Mouse (Mus musculus) cerebellum, postnatal 25 days (tissue): ENCODE results near the gene Btbd8.

Experiments
- DNase-seq, 2 experiments: peaks; one replicate each; pipeline ENCODE4 v3.0.0; 2021; ENCODE audit warnings: mixed read lengths in 2 of 2

The Btbd8 gene

DNA sequence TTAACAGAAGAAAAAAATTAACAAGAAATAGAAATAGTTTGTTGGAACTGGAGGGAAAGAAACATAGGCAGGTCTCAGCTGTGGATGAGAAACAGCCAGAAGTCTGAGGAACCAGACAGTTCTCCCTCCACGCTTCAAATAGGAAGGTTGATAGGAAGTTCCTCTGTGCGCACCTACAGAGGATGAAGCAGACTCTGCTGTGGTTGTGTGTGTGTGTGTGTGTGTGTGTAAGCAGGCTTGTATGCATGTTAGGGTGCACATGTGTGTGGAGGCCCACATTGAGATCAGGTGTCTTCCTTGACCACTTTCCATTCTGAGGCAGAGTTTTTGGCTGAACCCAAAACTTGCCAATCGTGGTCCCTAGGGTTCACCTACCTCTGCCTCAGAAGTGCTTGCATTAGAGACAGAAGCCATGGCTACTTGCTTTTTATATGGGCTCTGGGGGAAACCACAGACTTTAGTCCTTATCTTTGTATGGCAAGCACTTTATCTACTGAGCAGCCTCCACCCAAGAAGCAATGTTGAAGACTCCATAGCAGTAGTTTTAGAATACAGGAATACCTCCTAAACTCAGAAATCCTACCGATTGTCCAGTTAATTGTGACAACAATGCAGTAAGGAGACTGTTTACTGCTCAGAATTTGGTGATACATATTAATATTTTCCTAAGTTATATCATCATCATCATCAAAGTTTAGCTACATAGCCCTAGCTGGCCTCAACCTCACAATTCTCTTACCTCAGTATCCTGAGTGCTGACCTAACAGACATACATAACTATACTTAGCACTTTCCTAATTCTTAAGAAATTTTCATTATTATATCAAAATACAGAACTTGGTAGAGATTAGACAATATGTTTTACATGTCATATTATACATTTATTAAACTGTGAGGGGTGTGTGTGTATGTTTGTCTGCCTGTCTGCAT lies 24.6 kb downstream of the Btbd8 start:
- no peak for DNase-seq

DNA sequence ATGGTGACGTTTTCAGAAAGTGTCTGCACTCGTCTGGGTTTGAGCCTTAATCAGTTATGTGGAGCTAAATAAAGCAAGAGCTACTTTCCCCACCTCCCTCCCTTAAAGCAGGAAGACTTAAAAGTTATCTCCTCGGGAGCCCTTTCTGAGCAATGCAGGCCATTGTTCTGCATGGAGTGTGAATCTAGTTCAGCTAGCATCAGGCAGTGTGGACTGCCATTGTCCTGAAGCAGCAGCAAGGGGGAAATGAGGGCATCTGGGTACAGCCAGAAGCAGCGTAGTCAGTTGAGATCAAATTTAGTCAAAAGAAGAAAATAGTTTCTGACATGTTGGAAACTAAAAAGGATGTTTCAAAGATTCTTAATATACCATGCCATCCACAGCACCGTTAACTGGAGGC lies 28.7 kb downstream of the Btbd8 start:
- DNase-seq: no peak

DNA sequence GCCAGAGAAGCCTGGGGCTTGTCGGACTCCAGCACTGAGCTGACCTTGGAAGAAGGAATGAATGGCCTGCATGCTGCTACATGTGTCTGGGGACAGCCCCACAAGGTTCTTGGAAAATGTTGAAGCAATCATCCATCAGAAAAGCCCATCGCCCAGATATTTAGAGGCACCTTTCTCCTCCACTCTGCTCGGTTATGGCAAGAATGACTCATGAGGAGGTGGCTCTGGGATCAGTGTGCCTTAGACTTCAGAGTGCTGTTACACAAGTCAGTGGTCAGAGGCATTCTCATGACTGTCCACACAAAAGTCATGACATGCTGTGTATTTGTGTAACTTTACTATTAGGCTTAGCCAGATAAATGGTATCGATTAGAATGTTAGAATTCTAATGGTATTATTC lies 29.3 kb downstream of the Btbd8 start:
- no peak for DNase-seq

- no peak for DNase-seq
Observed at GRCm38 (mm10) chr5:107470600-107471329, 33.0 kb downstream of the Btbd8 start.

GRCm38 (mm10) chr5:107480194-107480593 lies 42.4 kb downstream of the Btbd8 start:
- DNase-seq: no peak

DNA sequence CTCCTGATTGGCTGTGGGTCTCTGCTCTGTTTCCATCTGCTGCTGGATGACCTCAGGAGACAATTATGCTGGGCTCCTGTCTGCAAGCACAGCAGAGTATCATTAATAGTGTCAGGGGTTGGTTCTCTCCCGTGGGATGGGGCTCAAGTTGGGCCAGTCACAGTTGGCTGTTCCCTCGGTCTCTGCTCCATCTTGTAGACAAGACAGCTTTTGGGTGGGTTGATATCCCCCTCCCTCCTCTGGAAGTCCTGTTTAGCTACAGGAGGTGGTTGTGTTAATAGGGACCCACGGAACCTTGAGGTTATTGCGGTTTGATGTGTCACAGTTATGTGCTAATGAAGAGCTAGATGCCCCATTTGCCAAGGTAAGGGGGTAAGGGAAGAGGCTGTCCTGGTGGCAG lies 51.2 kb downstream of the Btbd8 start:
- no peak for DNase-seq

DNA sequence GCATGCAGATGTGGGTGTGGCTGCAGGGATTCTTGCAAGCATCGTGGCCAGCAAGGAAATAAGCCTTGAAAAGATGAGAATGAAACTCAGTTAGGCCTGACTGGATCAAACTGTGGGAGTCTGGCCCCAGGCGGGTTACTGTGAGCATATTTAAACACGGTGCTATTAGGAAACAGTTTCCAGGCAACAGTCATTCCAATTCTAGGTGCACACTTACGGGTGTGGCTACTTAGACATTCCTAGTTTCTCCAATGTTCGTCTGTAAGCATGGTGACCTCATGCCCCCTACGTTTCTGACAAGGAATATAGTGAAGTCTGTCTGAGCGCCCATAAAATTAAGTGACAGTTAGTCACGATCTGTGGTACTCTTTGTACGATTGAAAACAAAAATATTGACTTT lies 53.2 kb downstream of the Btbd8 start:
- DNase-seq: no peak

DNA sequence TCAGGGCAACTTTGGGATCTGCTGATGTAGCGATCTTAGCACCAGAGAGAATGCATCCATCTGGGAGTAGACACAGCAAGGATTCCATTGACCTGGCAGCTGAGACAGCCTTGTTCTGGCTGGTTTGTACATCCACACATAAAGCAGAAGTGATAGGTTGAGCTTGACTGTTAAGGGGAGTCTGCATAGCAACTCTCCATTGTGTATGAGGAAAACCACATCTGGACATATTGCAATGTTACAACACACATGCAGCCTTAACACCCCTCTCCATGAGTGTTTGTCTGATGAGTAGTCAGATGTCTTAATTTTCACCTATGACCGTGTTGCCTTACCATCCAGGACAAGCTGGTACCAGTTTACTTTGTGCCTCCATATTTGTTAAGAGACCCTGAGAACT lies 54.7 kb downstream of the Btbd8 start:
- no peak for DNase-seq

GRCm38 (mm10) chr5:107494759-107495158 lies 57.0 kb downstream of the Btbd8 start:
- no peak for DNase-seq

DNA sequence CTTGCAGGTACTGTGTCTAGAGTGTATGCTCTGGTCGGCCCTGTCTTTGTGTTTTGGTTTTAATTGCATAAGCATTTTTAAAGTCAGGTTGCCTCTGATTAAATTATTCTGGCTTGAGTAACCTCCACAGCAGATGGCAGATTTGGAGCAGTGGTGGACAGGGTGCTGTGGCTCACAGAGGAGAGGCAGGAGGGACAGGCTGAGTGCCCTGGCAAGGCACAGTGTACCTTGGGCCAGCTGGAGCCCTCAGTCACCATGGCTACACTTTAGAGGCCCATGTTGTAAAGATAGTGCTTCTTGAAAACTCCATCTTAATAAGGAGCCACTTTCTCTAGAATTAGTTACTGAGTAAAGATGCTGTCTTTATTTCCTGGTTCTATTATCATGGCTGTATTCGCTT lies 58.2 kb downstream of the Btbd8 start:
- peak; percentile 78 to 82 for DNase-seq

DNA sequence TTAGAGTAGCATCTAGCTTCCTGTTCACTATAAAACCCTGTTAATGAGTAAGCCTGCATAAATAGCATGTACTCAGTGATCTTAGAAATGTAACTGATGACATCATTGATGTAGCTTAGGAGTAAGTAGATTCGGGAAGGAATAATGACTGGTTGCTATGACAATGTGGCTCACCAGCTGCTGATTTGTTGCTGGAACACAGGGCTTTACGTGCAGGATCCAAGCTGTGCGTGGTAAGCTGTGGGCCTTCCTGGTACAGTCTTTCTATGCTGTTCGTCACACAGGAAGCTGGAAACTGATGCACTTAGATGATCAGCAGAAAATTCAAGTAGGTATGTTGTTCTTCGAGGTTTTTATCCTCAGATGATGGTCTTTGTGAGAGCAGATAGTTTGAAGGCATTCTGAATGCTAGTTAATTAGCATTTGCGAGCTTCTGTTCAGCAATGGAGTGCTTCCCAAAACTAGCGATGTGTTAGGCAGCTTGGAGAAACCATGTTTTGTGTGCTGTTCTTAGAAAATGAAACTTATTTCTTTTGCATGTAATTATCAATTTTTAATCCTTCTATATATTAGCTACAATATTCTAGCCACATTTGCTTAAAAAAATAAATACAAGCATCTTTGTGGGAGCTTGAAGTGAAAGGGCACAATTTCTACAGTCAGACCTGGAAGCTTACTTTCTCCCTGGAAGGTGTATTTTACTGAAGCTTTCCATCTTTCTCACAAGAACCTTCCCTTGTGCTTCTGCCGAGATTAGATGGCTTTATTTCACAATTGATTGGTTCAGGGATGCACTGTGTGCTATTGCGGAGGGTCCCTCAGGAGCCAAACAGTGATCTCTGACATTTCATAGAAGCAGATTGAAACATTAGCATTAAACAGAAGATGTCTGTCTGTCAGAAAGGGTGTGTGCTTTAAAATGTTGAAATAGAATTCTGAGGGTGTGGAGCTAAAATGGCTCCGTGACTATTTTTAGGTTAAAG lies 60.0 kb downstream of the Btbd8 start:
- peak; percentile 62 to 65 for DNase-seq

- peak; percentile 40 to 56 for DNase-seq
Observed at GRCm38 (mm10) chr5:107498806-107499310, 61.1 kb downstream of the Btbd8 start.

DNA sequence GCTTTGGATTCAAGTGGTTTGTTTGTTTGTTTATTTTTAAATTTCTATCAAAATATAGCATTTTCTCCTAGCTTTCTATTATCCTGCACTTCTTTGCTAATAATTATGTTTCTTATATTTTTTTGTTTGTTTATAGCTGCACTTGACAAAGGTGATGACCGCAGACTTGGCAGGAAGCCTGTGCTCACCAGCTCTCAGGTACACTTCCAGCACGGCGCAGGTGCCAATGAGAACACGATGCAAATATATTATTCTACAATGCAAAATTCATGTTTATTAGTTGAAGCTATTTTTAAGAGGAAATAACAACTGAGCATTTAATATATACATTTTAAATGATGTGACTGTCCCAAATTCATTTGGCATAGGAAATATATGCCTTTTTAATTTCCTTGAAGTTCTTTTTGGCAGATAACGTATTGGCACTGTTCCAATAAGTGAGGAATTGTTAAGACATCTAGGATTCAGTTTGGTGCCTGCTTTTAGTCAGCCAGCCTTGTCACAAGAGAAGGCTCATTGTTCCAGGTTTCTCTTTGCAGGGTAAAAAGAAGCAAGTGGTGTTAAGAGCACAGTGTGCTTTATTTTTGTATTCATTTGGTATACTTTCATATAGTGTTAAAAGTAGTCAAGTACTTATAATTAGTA lies 62.2 kb downstream of the Btbd8 start:
- peak; percentile 78 to 87 for DNase-seq

- no peak for DNase-seq
Observed at GRCm38 (mm10) chr5:107500741-107501140, 62.9 kb downstream of the Btbd8 start.

DNA sequence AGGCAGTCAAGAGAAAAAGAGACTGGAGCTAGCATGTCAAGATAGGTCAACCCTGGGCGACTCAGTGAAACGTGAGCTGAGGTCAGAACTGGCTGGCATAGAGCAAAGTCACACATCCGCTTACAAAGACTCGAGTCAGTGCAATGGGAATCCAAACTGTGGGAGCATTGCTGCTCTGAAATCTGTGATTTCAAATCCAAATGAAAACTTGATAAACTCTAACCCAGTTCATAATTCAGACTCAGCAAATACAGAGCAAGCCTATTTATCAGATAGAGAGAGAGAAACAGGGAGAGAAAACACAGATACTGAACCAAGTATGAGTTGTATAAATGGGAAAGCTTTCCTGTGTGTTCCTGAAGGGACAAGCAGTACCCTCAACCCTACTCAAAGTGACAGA lies 69.5 kb downstream of the Btbd8 start, which contains the start of gene Gm42669:
Gm42669 (plus strand) TSS at position 301 of the 400 bp plus-strand sequence.
- no peak for DNase-seq

- no peak for DNase-seq
Observed at GRCm38 (mm10) chr5:107510503-107510902, 72.7 kb downstream of the Btbd8 start.

DNA sequence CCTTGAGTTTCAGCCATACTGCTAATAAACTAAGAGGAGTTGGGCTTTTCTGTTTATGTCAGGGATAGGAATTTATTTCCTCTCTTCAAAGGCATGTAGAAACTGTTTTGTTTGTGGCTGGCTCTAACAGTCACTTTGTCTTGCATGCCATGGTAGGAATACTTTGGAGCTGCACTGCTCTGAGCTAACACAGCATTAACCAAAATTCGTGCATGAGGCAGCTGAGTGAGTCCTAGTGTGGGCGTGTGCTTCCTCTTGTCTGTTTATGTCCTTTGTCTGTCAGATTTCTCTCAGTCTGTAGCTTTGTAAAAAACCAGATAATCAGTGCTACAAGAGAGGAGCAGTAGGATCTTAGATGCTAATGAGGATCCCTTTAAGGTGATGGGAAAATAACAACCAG lies 73.5 kb downstream of the Btbd8 start:
- DNase-seq: no peak

DNA sequence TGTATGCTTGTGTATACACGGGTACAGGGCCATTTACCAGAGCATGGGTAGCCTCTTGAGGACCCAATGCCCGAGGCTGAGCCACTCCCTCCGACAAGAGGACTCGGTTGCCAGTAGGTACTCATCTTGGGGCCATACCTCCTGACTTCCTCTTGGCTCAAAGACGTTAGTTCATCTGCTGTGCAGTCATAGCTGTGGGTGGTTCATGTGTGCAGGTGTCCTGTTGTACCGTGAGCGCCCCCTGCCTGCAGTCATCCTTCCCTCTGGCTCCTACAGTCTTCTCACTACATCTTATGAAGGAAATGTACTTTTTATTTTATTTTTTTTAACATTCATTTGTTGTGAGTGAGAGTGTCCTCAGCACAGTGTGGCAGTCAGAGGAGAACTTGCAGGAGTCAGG lies 75.8 kb downstream of the Btbd8 start:
- peak; percentile 70 to 82 for DNase-seq

- no peak for DNase-seq
Observed at GRCm38 (mm10) chr5:107515453-107515852, 77.7 kb downstream of the Btbd8 start.

DNA sequence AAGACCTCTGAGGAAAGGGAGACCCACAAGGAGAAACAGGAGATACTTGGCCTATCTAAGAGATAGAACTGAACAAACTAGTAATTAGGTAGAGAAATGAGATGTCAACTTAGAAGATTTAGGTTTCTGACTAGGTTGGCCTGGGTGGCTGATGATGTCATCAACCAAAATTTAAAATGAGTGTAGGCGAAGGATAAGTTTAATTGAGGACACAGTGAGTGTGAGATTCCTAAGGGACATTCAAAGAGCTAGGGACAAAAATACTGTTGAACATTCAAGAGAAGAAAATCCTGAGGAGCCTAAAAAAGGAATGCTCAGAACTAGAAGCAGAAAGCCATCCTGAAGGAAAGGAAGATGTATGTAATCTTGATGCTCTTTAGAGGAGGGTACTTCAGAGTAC lies 78.3 kb downstream of the Btbd8 start:
- no peak for DNase-seq

DNA sequence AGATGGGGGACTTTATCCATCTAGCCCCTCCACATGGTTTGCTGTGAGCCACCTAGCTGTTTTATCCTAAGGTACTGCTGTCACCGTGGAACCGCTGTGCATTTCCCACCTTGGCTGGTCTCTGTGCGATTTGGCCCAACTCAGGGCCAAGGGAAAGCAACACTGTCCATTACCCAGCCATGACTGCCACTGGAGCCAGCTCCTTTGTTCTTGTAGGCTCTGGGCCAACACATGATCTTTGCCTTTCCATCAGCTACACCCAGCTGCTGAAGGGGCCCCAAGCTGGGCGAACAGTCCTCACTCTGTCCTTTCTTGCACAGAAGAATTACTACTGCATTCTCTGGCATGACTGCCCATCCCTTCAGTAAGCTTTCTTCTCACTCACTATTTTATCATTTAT lies 80.8 kb downstream of the Btbd8 start:
- DNase-seq: no peak

DNA sequence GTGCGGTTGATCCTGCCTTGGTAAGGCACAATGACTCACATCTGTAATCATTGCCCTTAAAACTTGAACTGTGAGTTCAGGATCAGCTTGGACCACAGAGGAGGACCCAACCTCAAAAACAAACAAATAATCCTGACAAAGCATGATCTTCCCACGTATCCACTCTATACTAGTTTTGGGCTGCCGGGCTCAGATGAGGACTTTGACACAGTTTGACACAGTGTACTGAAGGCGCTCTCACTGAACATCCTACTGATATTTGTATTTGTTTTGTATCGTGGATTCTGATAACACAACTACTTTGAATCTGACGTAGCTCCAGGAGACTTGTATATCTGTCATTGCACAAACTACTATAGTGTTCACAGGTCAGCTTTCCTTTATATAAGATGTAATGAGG lies 83.6 kb downstream of the Btbd8 start:
- DNase-seq: no peak
